Mouse (Mus musculus): ENCODE results near the gene Chd6.

The Chd6 gene

DNA sequence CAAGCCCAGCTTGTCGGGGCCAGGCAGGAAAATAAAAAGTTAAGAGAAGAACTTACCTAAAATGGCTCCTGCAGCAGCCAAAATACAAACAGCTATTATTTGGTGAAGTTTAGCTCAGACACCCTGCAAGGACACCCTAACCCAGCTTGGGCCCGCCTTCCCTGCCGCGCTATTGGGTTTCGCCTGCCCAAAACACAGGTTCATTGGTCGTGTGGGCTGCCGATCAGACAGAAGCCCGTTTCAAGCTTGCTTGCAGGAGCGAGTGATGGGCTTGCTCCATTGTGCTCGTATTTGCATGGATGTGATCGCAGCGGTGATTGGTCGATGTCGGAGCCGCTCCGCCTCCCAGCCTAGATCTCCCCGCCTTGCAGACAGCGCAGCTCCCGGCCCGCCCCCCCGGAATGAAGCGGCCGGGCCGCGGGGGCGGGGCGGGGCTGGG, at the start of gene Chd6:
TSS of gene Chd6 (minus strand) at position 143 of the 439 bp plus-strand sequence.
- peak; percentile 98 for DNase-seq (ENCODE audit: low spot score)

- DNase-seq (ENCODE audit: low spot score) = no peak
Measured at GRCm38 (mm10) chr2:161150004-161150842, 41.3 kb upstream of the Chd6 start.

GRCm38 (mm10) chr2:161148428-161149020, 39.6 kb upstream of the Chd6 start:
- no peak for DNase-seq (ENCODE audit: low spot score)

DNA sequence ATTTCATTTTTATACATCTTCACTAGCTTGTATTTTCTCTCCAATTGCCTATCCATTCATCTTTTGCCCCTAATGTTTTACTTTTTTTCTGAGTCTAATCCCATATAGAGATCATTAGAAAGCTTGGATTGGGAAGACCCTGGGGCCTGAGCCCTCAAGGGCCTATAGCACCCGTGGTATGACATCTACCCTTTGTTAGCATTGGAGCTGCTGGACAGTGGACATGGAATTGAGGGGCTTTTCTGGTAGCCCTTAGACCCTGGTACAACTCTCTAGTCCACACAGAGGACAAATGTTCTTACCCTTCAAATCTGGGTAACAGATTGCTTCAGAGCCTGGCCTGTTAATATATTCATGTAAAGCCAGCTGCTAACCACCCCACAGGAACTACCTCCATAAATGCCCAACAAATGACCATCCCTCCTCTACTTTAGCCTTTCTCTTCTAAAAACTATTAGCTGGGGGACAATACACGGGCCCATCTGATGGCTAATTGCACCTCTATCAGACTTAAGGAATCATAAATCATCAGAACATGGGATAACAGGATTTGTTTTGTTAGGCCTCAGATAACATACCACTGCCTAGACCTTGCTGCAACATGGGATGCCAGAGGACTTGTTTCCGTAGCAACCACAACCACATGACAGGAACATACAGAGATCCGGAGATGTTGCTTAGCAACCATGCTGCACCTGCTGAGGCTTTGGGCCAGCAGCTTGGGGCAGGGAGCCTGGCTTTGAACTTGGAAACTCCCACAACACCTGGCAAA, 39.0 kb upstream of the Chd6 start:
- DNase-seq (ENCODE audit: low spot score) = no peak

DNA sequence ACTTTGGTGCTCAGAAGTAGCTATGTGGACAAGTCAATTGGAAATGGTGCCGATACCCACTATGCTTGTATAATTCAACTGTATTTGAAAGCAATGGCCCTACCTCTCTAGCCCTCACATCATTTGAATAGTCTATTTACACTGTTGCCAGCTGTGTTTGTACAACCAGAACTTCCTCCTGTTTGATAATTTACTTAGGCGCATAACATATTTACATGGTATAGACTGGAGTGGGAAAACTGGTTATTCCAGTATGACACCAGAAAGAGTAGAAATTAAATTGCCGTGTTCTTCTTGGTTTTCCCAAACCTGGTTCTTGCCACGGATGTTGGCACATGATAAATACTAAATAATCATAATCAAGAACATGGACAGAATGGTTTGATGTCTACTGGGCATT, 35.9 kb upstream of the Chd6 start:
- DNase-seq (ENCODE audit: low spot score) = no peak

- no peak for DNase-seq (ENCODE audit: low spot score)
Measured at GRCm38 (mm10) chr2:161138672-161139536, 30.0 kb upstream of the Chd6 start.

DNA sequence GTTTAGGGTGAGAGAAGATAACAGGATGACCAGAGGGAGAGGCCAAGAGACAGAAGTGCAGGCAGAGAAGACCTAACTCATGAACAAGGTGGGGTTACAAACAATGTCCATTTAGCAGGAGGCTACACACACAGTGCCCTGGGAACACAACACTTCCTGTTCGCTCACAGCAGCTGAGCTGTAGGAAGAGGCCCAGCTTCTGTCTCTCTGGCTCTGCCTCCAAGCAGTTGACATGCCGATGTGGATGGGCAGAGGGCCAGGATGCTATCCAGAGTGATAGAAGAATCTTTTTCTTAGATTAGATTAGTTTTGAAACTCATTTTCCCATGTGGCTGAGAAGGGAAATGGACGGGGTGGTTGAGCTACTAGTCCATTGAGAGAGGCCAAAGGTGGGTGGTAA, 28.1 kb upstream of the Chd6 start:
- DNase-seq (ENCODE audit: low spot score) = no peak

DNA sequence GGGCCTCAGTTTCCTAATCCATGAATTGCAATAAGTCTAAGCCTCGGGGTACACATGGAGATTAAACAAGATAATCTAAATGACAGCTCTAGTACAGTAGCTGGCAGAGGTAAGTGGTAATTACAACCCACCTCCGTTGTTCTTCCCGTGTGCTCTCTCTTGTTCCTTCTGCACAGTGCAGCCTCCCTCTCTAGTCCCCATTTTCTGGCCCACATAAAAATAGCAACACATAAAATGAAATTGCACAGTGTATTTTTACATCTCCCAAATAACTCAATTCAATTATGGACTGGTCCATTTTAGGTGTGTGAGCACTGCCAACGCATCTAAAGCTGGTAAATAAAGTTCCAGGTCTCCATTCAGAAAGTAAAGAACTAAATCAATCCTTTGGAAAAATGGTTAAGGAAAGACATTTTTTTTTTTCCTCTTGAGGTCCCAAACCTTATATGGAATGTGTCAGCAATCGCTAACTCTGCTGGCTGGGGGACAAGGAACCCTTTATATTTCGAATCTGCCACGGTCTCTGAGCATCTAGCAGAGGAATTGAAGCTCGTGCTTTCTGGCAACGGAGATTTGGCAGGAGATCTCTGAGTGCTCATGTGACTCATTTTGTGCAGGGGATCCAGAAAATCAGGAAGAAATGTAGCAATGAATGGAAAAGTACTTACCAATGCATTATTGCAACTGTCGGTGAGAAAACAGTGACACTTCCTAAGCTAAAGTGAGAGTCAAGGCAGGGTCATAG, 19.7 kb upstream of the Chd6 start:
- DNase-seq (ENCODE audit: low spot score) = no peak

- no peak for DNase-seq (ENCODE audit: low spot score)
Measured at GRCm38 (mm10) chr2:161112011-161112410, 3.1 kb upstream of the Chd6 start.

DNA sequence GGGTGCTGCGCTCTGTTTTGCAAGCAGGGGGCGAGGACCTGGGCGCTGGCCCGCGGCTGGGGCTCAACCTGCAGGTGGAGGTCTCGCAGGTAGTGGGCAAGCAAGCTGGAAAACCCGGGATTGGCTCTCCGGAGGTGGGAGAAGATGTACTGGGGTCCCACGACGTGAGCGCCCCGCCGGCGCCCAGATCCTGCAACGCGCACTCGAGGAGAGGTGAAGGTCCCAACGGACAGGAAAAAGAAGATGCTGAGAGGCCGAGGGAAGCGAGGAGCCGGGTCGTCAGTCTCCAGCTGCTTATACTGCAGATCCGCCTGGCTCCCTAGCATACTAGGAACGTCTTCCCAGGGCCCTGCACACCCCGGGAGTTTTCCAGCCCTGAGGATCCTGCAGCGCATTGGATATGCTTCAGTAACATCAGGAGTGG, 535 bp upstream of the Chd6 start:
- DNase-seq (ENCODE audit: low spot score) = no peak

DNA sequence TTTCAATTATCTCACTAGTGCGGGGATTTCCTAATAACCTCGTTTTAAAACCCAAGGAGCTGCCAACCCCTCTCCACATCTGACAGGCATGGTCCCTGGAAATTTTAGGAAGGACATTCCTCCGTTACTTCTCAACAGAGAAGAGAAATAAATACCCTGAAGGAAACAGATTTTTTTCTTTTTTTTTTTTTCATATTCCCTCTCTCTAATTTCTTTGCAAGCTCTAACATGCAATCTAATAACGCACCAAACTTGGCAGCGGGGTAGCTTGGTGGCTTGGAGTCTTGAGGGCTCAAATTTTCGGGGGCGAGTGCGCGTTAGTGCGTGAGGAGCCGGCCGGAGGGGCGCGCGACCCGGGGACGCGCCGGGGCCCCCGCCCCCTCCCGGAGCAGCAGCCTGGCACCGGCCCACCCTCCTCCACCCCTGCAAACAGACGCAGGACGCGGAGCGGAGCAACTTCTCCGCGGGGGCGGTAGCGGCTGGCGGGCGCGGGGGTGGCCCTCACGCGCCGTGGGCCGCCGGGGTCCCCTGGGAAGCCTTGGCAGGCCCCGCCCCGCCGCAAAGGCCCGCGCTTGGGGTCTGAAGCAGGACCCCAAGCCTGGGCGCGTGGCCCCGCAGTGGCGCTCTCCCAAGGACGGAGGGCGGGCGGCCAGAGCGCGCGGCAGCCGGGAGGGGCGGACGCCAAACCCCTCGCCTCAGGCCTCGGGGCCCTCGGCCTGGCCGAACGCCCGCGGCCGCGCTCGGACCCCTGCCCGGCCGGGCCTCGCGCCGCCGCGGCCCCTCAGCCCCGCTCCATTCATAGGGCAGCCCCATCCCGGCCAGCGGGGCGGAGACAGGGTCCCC, 569 bp downstream of the Chd6 start:
- no peak for DNase-seq (ENCODE audit: low spot score)

- no peak for DNase-seq (ENCODE audit: low spot score)
Measured at GRCm38 (mm10) chr2:161107236-161107635, 1.6 kb downstream of the Chd6 start.

GRCm38 (mm10) chr2:161103769-161104168, 5.1 kb downstream of the Chd6 start:
- DNase-seq (ENCODE audit: low spot score) = no peak

- no peak for DNase-seq (ENCODE audit: low spot score)
Measured at GRCm38 (mm10) chr2:161102102-161102501, 6.8 kb downstream of the Chd6 start.

- DNase-seq (ENCODE audit: low spot score) = no peak
Measured at GRCm38 (mm10) chr2:161097746-161098145, 11.1 kb downstream of the Chd6 start.

DNA sequence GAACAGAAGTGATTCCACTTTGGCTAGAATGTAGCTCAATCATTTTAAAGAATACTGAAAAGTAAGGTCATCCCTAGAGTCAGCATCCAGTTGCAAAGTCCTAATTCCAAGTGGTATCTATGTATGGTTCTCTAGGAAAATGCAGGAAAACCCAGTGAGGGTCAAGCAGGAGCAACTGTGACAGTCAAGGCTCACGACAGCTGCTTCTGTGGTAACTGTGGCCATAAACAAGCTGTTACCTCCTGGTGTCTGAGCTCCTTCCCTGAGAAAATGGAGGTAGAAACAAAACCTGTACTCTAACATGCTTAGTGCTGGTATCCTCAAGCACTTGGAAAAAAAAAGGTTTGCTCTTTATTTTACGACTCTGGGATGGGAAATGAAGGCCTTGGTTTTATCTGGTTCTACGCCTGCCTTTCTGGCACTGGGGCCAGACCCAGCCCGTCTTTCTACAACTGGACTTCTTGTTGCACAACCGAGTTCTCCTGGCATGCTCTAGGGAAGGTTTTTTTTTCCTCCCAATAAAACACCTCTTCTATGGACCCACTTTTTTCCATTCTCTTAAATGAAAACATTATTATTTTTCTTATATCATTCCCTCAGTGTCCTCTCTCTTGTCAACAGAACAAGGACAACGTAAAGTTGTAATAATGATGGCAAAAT, 18.0 kb downstream of the Chd6 start:
- no peak for DNase-seq (ENCODE audit: low spot score)

DNA sequence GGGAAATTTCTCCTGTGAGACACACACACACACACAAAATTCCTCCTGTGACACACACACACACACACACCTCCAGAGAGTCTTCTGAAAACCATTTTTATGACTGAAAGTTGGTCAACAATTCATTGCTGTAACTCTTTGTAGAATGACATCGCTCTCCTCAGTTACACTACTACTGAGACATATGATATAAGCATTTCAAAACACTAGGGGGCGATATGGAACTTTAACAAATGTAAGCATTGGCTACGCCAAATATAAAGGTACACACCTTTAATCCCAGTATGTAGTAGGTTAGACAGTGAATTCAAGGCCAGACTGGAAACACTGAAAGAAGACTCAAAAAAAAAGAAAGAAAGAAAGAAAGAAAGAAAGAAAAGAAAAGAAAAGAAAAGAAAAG, 18.7 kb downstream of the Chd6 start:
- peak; percentile 27 for DNase-seq (ENCODE audit: low spot score)

DNA sequence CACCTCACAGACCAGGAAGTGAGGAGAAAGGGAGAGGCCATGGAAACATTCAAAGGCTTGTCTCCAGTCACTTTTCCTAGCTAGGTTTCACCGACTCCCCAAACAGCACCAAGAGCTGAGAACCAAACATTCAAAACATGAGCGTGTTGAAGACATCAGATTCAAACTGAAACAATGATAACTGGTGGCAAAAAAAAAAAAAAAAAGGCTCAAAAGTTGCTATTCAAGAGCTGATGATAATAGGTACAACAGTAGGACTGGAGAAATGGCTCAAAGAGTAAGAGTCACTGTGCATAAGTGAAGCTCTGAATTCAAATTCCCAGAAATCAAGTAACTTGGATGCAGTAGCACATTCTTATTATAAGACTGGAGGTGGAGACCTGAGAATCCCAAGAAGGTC, 30.3 kb downstream of the Chd6 start:
- DNase-seq (ENCODE audit: low spot score) = no peak

GRCm38 (mm10) chr2:161076262-161076661, 32.6 kb downstream of the Chd6 start:
- no peak for DNase-seq (ENCODE audit: low spot score)

GRCm38 (mm10) chr2:161075553-161075952, 33.3 kb downstream of the Chd6 start:
- DNase-seq (ENCODE audit: low spot score) = no peak
